14 mouse cellular contexts compared by ENCODE assay signal in the genomic region with DNA sequence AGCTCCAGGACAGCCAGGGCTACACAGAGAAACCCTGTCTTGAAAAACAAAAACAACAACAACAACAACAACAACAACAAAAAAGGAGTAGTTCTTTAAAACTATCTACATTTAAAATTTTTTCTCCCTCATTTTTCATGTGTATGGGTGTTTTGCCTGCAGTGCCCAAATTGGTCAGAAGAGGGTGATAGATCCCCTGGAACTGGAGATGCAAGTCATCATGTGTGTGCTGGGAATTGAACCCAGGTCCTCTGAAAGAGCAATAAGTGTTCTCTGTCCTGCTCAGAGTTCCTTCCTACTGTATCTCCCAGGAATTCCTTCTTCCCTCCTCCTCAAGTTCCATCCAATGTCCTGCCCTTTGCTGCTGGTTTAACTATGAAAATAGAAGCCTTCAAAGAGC. TPM values are rescaled to one million over a fixed set of nuclear protein-coding genes. Genes with fewer than 3 reads are reported as not detected.
"Had no signal": no experiment of that assay in that cellular context is flagged by ENCODE, and none has a peak within 500 bp of the region (broad histone marks: within the 10 kb centered on the region; RNA-seq: fewer than 3 reads in every experiment).

No protein-coding gene starts in this region.

- DNase-seq: kidney, adult 2 months; kidney, postnatal 14 days; left cerebral cortex, postnatal 4 days; lung, embryonic 14.5 days; lung, postnatal 14 days; right cerebral cortex, postnatal 25 days; thymus, postnatal 36 days had no signal

- H3K27me3 ChIP-seq: kidney, embryonic 15.5 days; limb, embryonic 13.5 days; liver, embryonic 15.5 days; midbrain, embryonic 12.5 days had no signal

- H3K4me2 ChIP-seq: kidney, embryonic 15.5 days; limb, embryonic 13.5 days; liver, embryonic 11.5 days; liver, embryonic 15.5 days; lung, embryonic 14.5 days; midbrain, embryonic 12.5 days had no signal

- H3K9me3 ChIP-seq: kidney, embryonic 15.5 days; liver, embryonic 15.5 days; midbrain, embryonic 12.5 days had no signal

- H3K9ac ChIP-seq: kidney, embryonic 15.5 days; limb, embryonic 13.5 days; liver, embryonic 15.5 days; lung, embryonic 14.5 days; midbrain, embryonic 12.5 days had no signal

- H3K4me1 ChIP-seq: kidney, embryonic 15.5 days; limb, embryonic 13.5 days; liver, embryonic 15.5 days; megakaryocyte, embryonic 14.5 days; midbrain, embryonic 12.5 days had no signal

- H3K27ac ChIP-seq: kidney, embryonic 15.5 days; limb, embryonic 13.5 days; liver, embryonic 15.5 days; macrophage; midbrain, embryonic 12.5 days had no signal

- H3K4me3 ChIP-seq: kidney, embryonic 15.5 days; limb, embryonic 13.5 days; liver, embryonic 15.5 days; megakaryocyte, embryonic 14.5 days; midbrain, embryonic 12.5 days had no signal

- H3K36me3 ChIP-seq: kidney, embryonic 15.5 days; limb, embryonic 13.5 days; liver, embryonic 15.5 days; midbrain, embryonic 12.5 days had no signal

RNA-seq across cellular contexts. Expression of a gene that starts 32.7 kb away (rescaled TPM):
- polyA plus RNA-seq: macrophage had no signal

RNA-seq across cellular contexts. Expression of a gene that starts 49.2 kb away (rescaled TPM):
- polyA plus RNA-seq: limb, embryonic 13.5 days; liver, embryonic 11.5 days; liver, embryonic 15.5 days; lung, embryonic 14.5 days; macrophage had no signal
